Mouse (Mus musculus) midbrain, postnatal 0 days (tissue): ENCODE measurements around the gene Klhdc8b. TPM values are rescaled to one million over a fixed set of nuclear protein-coding genes. Genes with fewer than 3 reads are reported as not detected.

ENCODE experiments used
- ATAC-seq: fragments of 200-750 bp; cut with Nextera tagmentation; 2 replicates; pipeline ENCODE4 v1.8.0; 2017; ENCODE audit warnings: moderate number of reproducible peaks, mild to moderate bottlenecking, moderate TSS enrichment, moderate library complexity; ENCODE audit not compliant: low FRiP score
- DNase-seq: peaks from one replicate; pipeline ENCODE4 v3.0.0-alpha.2; 2015; ENCODE audit warnings: low spot score
- H3K27ac ChIP-seq: fragments of 300-500 bp; sonication (generic); 2 replicates; pipeline ENCODE4 v1.5.1; 2014; ENCODE audit warnings: low read depth, mild to moderate bottlenecking, low read length, mixed read lengths
- H3K27me3 ChIP-seq: fragments of 300-500 bp; sonication (generic); 2 replicates; pipeline ENCODE4 v1.6.1; 2014; ENCODE audit warnings: low read length, control low read depth, mixed read lengths; ENCODE audit not compliant: insufficient read depth
- H3K36me3 ChIP-seq: fragments of 300-500 bp; sonication (generic); 2 replicates; pipeline ENCODE4 v1.6.1; 2014; ENCODE audit warnings: low read length, control low read depth, mixed read lengths; ENCODE audit not compliant: insufficient read depth
- H3K4me1 ChIP-seq: fragments of 300-500 bp; sonication (generic); 2 replicates; pipeline ENCODE4 v1.6.1; 2014; ENCODE audit warnings: mild to moderate bottlenecking, control low read depth, antibody characterized with exemption, low read length, mixed read lengths; ENCODE audit not compliant: insufficient read depth
- H3K4me2 ChIP-seq: fragments of 300-500 bp; sonication (generic); 2 replicates; pipeline ENCODE4 v1.6.1; 2014; ENCODE audit warnings: low read depth, mild to moderate bottlenecking, low read length, mixed read lengths; ENCODE audit not compliant: poor library complexity, severe bottlenecking
- H3K4me3 ChIP-seq: fragments of 300-500 bp; sonication (generic); 2 replicates; pipeline ENCODE4 v1.5.1; 2014; ENCODE audit warnings: low read depth, mild to moderate bottlenecking, low read length, moderate library complexity
- H3K9ac ChIP-seq: fragments of 300-500 bp; sonication (generic); replicated peaks from 2 replicates; pipeline ENCODE4 v1.6.1; 2014; ENCODE audit warnings: mild to moderate bottlenecking, low read length, moderate library complexity, mixed read lengths; ENCODE audit not compliant: poor library complexity, severe bottlenecking
- H3K9me3 ChIP-seq: fragments of 300-500 bp; sonication (generic); 2 replicates; pipeline ENCODE4 v1.6.1; 2016; ENCODE audit warnings: low read length, control low read depth
- CTCF ChIP-seq: IDR thresholded peaks from 2 replicates; pipeline ENCODE4 v1.5.1; 2016; ENCODE audit warnings: antibody characterized with exemption, mild to moderate bottlenecking
- WGBS: fragments of 180-500 bp; shearing (Covaris S2); extraction: QIAGEN DNeasy Blood & Tissue Kit; methylation state at CpG from one replicate; pipeline ENCODE4 v1.1.7; 2014; 5-methylcytosine and 5-hydroxymethylcytosine counted together
- polyA plus RNA-seq: library from polyadenylated mRNA; unstranded; fragments of >200 nt; fragmentation: Nextera tagmentation; extraction: Ambion mirVana; gene quantifications from 2 replicates; pipeline ENCODE4 v1.2.1, GENCODE M21; 2015
- total RNA-seq: library from RNA; depleted of rRNA; stranded (reverse); fragments of >200 nt; gene quantifications from 2 replicates; pipeline ENCODE4 v1.2.3, GENCODE M21; 2014; rRNA removed

Gene Klhdc8b
- total and polyA plus RNA-seq, 2 experiments from 2014 or later, result 56.1 to 86.3 TPM

GRCm38 (mm10) chr9:108398324-108398723 is 63.1 kb downstream of the Klhdc8b start:
- DNase-seq, result no peak
- TF ChIP-seq CTCF, result no peak
- Histone ChIP-seq H3K36me3 (peaks cover 8% of the 10 kb centered on the region; the same call in 1 of the 2 replicates), H3K4me1 (no peaks in the 10 kb centered on the region; the same call in 1 of the 2 replicates), H3K27me3 (no peaks in the 10 kb centered on the region), H3K9me3 (no peaks in the 10 kb centered on the region), H3K9ac (no peak overlapping the region), H3K4me2 (no peak overlapping the region), H3K4me3 (no peak overlapping the region), H3K27ac (no peak overlapping the region)
- 96% methylated on average over 3 of the region's 3 CpGs for WGBS
- no peak for ATAC-seq

Other genes starting within 250 kb of the Klhdc8b start
- gene Dag1, start 197.6 kb downstream of the Klhdc8b start, total RNA-seq, result 126 and 141 TPM in 2 replicates
- 78.7 and 79.7 TPM in 2 replicates for gene Dag1, start 197.6 kb downstream of the Klhdc8b start, polyA plus RNA-seq
- 80.7 and 107 TPM in 2 replicates for gene Nicn1, start 171.2 kb downstream of the Klhdc8b start, total RNA-seq
- gene Nicn1, start 171.2 kb downstream of the Klhdc8b start, polyA plus RNA-seq, result 122 and 142 TPM in 2 replicates
- 27.7 and 30.2 TPM in 2 replicates for gene Amt, start 164.7 kb downstream of the Klhdc8b start, total RNA-seq
- 28.1 and 30.9 TPM in 2 replicates for gene Amt, start 164.7 kb downstream of the Klhdc8b start, polyA plus RNA-seq
- gene Rhoa, start 155.5 kb downstream of the Klhdc8b start, total RNA-seq, result 120 and 124 TPM in 2 replicates
- gene Rhoa, start 155.5 kb downstream of the Klhdc8b start, polyA plus RNA-seq, result 242 and 252 TPM in 2 replicates
- 59.8 and 61.2 TPM in 2 replicates for gene Tcta, start 155.4 kb downstream of the Klhdc8b start, total RNA-seq
- gene Tcta, start 155.4 kb downstream of the Klhdc8b start, polyA plus RNA-seq, result 76.3 and 79.8 TPM in 2 replicates
- gene Gpx1, start 122.7 kb downstream of the Klhdc8b start, total RNA-seq, result 225 and 226 TPM in 2 replicates
- gene Gpx1, start 122.7 kb downstream of the Klhdc8b start, polyA plus RNA-seq, result 430 and 447 TPM in 2 replicates
- gene Usp4, start 113.7 kb downstream of the Klhdc8b start, total RNA-seq, result 114 and 132 TPM in 2 replicates
- 102 and 106 TPM in 2 replicates for gene Usp4, start 113.7 kb downstream of the Klhdc8b start, polyA plus RNA-seq
- gene 1700102P08Rik, start 68.8 kb downstream of the Klhdc8b start, total RNA-seq, result 2.1 and 3.0 TPM in 2 replicates
- gene 1700102P08Rik, start 68.8 kb downstream of the Klhdc8b start, polyA plus RNA-seq, result 0.99 and 1.4 TPM in 2 replicates
- gene Ccdc36, start 33.1 kb downstream of the Klhdc8b start, total RNA-seq, result 1.5 and 2.0 TPM in 2 replicates
- 1.9 TPM in 2 replicates for gene Ccdc36, start 33.1 kb downstream of the Klhdc8b start, polyA plus RNA-seq
- not detected in 2 replicates for gene BC048562, start 25.1 kb downstream of the Klhdc8b start, total RNA-seq
- gene BC048562, start 25.1 kb downstream of the Klhdc8b start, polyA plus RNA-seq, result not detected in 2 replicates
- gene Ccdc71, start 1.1 kb downstream of the Klhdc8b start, total RNA-seq, result 37.3 and 39.8 TPM in 2 replicates
- 56.8 and 61.2 TPM in 2 replicates for gene Ccdc71, start 1.1 kb downstream of the Klhdc8b start, polyA plus RNA-seq
- 56.5 and 169 TPM in 2 replicates for gene Lamb2, start 18.2 kb upstream of the Klhdc8b start, total RNA-seq
- gene Lamb2, start 18.2 kb upstream of the Klhdc8b start, polyA plus RNA-seq, result 15.8 and 18.5 TPM in 2 replicates
- 86.5 and 113 TPM in 2 replicates for gene Usp19, start 29.0 kb upstream of the Klhdc8b start, total RNA-seq
- 48.2 and 50.7 TPM in 2 replicates for gene Usp19, start 29.0 kb upstream of the Klhdc8b start, polyA plus RNA-seq
- 107 and 146 TPM in 2 replicates for gene Qars, start 46.1 kb upstream of the Klhdc8b start, total RNA-seq
- 62.0 and 62.6 TPM in 2 replicates for gene Qars, start 46.1 kb upstream of the Klhdc8b start, polyA plus RNA-seq
- gene Qrich1, start 55.2 kb upstream of the Klhdc8b start, total RNA-seq, result 240 and 284 TPM in 2 replicates
- 103 and 109 TPM in 2 replicates for gene Qrich1, start 55.2 kb upstream of the Klhdc8b start, polyA plus RNA-seq
- 81.3 and 81.7 TPM in 2 replicates for gene Impdh2, start 98.7 kb upstream of the Klhdc8b start, total RNA-seq
- 93.7 and 96.6 TPM in 2 replicates for gene Impdh2, start 98.7 kb upstream of the Klhdc8b start, polyA plus RNA-seq
- gene Ndufaf3, start 105.9 kb upstream of the Klhdc8b start, total RNA-seq, result 56.9 and 62.9 TPM in 2 replicates
- 93.1 and 93.8 TPM in 2 replicates for gene Ndufaf3, start 105.9 kb upstream of the Klhdc8b start, polyA plus RNA-seq
- 98.3 and 119 TPM in 2 replicates for gene Dalrd3, start 108.3 kb upstream of the Klhdc8b start, total RNA-seq
- 310 and 313 TPM in 2 replicates for gene Dalrd3, start 108.3 kb upstream of the Klhdc8b start, polyA plus RNA-seq
- gene Wdr6, start 117.2 kb upstream of the Klhdc8b start, total RNA-seq, result 610 and 628 TPM in 2 replicates
- gene Wdr6, start 117.2 kb upstream of the Klhdc8b start, polyA plus RNA-seq, result 378 and 391 TPM in 2 replicates
- 51.7 and 65.8 TPM in 2 replicates for gene P4htm, start 136.1 kb upstream of the Klhdc8b start, total RNA-seq
- 48.7 and 53.5 TPM in 2 replicates for gene P4htm, start 136.1 kb upstream of the Klhdc8b start, polyA plus RNA-seq
- 43.1 and 61.9 TPM in 2 replicates for gene Arih2, start 187.8 kb upstream of the Klhdc8b start, total RNA-seq
- 36.7 and 37.3 TPM in 2 replicates for gene Arih2, start 187.8 kb upstream of the Klhdc8b start, polyA plus RNA-seq
- gene Slc25a20, start 200.5 kb upstream of the Klhdc8b start, total RNA-seq, result 32.5 and 50.8 TPM in 2 replicates
- gene Slc25a20, start 200.5 kb upstream of the Klhdc8b start, polyA plus RNA-seq, result 44.4 and 45.4 TPM in 2 replicates
- gene Prkar2a, start 227.7 kb upstream of the Klhdc8b start, total RNA-seq, result 107 and 137 TPM in 2 replicates
- gene Prkar2a, start 227.7 kb upstream of the Klhdc8b start, polyA plus RNA-seq, result 44.8 and 49.7 TPM in 2 replicates